Mouse (Mus musculus) spleen, adult 2 months (tissue): ENCODE data around the gene Frmpd1.

ENCODE experiments used
- CTCF ChIP-seq: fragments of 200-500 bp; IDR thresholded peaks from 2 replicates; pipeline ENCODE4 v1.5.1; 2011; ENCODE audit warnings: mild to moderate bottlenecking, inconsistent platforms; ENCODE audit not compliant: insufficient read depth, insufficient read length, insufficient replicate concordance; ENCODE audit errors: extremely low read depth
- POLR2A ChIP-seq: fragments of 200-500 bp; IDR thresholded peaks from 2 replicates; pipeline ENCODE4 v1.6.1; 2011; ENCODE audit warnings: low read depth, low read length, inconsistent platforms

- TF ChIP-seq CTCF, result no peak
- no peak for TF ChIP-seq POLR2A
These were observed 123.9 kb downstream of the Frmpd1 start for GRCm38 (mm10) chr4:45308606-45309005.
